Mouse (Mus musculus) inflammation-experienced regulatory T-cells (primary cell): ENCODE measurements around the gene Ogfod2. TPM values are rescaled to one million over a fixed set of nuclear protein-coding genes. Genes with fewer than 3 reads are reported as not detected.

Source experiments
- polyA plus RNA-seq, 2 experiments: library from polyadenylated mRNA; unstranded; fragments of 100-300 nt; shearing (Covaris generic); gene quantifications; one replicate each; pipeline ENCODE4 v1.2.1; 2017

Ogfod2 gene
- 10 to 100 TPM; 37.5 to 42.2 TPM for polyA plus RNA-seq

DNA sequence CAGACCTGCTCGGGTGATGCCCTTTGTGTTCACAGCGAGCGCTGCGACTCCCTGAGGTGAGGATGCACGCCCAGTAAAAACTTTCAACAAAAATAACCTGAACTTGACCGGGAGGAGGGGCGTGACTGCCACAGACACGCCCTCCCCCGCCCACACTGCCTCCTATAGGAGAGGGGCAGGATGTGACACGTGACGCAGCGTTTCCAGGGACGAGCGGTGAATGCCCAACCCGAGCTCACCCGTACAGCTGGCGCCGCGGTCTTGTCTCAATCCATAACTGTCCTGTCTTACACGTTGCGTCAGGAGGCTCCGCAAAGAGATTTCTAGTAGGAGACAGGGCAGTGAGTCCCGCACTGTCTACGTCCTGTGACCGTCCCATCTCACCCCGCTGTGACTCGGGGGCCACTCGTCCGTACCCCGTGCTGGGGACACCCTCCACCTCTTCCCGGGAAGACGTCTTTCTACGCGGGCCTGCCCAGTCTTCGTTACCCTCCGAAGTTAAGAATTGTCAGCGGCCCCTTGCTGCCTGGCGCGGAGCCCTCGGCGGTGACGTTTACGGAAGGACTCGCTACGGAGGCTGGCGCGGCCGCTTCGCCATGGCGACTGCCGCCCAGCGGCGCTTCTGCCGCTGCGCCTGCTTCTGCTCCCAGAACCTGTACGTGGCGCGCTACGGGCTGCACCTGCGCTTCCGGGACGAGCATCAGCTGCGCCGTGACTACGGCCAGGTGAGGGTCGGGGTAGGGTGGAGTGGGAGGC lies at the start of gene Ogfod2:
TSS of gene Ogfod2 (plus strand) at position 556 of the 756 bp plus-strand sequence.

DNA sequence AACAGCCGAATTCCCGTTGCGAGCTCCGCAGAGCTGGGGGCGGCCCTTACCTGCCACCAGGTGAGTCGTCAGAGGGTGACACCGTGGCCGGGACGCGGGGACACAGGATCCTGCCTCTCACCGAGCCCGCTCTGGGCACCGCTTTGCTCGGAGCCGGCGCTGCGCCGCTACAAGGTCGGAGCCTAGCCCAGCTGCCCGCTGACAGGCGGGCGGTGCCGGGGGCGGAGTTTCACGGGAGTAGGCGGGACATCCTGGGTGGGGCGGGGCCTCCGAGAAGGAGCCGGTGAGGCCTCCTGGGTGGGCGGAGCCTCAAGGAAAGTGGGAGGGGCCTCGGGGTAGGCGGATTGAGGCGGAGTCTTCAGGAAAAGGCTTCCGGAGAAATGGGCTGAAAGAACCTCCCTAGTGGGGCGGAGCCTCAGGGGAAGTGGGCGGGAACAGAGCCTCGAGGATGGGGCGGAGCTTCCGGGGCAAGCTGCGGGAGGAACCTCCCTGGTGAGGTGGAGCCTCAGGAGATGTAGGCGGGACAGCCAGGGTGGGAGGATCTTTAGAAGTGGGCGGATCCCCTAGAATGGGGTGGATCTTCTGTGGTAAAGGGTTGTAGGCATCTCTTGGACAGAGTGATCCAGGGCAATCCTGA lies 16.4 kb upstream of the Ogfod2 start, which contains the start of gene Abcb9:
TSS of gene Abcb9 (minus strand) at position 203 of the 637 bp plus-strand sequence.

DNA sequence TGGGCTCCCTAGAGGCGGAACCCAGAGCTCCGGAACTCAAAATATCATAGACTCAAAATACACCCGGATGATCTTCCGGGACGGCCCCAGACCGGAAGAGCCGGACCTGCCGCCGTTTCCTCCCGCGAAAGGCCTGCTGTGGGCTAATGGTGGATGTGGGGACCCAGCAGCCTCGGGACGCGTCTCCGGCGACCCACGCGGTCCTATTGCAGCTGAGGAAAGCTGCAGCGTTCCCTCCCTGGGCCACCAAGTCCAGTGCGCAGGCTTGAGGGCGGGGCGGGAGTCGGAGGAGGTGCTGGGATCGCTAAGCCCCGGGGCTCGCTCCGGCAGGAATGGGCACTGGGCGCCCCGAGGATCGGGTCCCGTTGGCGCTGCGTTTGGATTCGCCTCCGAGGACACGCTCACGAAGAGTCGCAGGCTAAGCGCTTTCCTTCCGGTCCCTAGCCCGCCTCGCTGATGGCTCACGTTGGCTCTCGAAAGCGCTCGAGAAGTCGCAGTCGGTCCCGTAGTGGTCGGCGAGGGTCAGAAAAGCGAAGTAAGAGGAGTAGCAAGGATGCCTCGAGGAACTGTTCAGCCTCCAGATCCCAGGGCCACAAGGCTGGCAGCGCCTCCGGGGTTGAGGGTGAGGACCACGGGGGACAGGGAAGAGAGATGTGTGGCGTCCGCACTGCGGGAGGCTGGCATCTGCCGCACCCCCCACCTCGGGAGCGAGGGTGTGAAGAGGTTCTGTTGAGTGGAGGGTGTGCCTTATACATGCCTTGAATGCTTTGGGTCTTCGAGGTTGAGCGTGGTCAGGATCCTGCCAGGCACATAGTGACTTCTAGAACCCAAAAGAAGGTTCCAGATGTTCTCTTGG lies 4.1 kb downstream of the Ogfod2 start, which contains the start of gene Arl6ip4:
TSS of gene Arl6ip4 (plus strand) at position 100 of the 856 bp plus-strand sequence.

Other genes with a start within 250 kb of the Ogfod2 start
- 1 to 10 TPM in 1 of 2 experiments, not detected in 1; 2.4 TPM for gene Hcar2, start 246.8 kb upstream of the Ogfod2 start, polyA plus RNA-seq
- gene Hcar1, start 232.3 kb upstream of the Ogfod2 start, polyA plus RNA-seq = not detected
- gene Denr, start 205.1 kb upstream of the Ogfod2 start, polyA plus RNA-seq = 100 to 1,000 TPM in 1 of 2 experiments, 10 to 100 TPM in 1; 94.6 to 110 TPM
- gene Gm43518, start 184.9 kb upstream of the Ogfod2 start, polyA plus RNA-seq = 1 to 10 TPM; 2.7 to 4.1 TPM
- 1 to 10 TPM; 3.1 to 7.6 TPM for gene Ccdc62, start 181.6 kb upstream of the Ogfod2 start, polyA plus RNA-seq
- 10 to 100 TPM; 56.6 to 57.9 TPM for gene Hip1r, start 138.7 kb upstream of the Ogfod2 start, polyA plus RNA-seq
- 100 to 1,000 TPM in 1 of 2 experiments, 10 to 100 TPM in 1; 76.6 to 149 TPM for gene Vps37b, start 80.0 kb upstream of the Ogfod2 start, polyA plus RNA-seq
- gene Abcb9, start 16.5 kb upstream of the Ogfod2 start, polyA plus RNA-seq = 10 to 100 TPM; 32.8 to 53.3 TPM
- gene Arl6ip4, start 3.8 kb downstream of the Ogfod2 start, polyA plus RNA-seq = 10 to 100 TPM; 78.8 to 83.3 TPM
- gene Pitpnm2, start 137.5 kb downstream of the Ogfod2 start, polyA plus RNA-seq = 10 to 100 TPM; 11.6 to 14.3 TPM
- gene Mphosph9, start 215.7 kb downstream of the Ogfod2 start, polyA plus RNA-seq = 10 to 100 TPM; 18.8 to 26.8 TPM
- gene 2810006K23Rik, start 215.8 kb downstream of the Ogfod2 start, polyA plus RNA-seq = 10 to 100 TPM; 11.5 TPM